Mouse (Mus musculus): Measurements from ENCODE around the gene Gnl1. TPM values are rescaled to one million over a fixed set of nuclear protein-coding genes. Genes with fewer than 3 reads are reported as not detected.

The Gnl1 gene
- total and polyA plus RNA-seq, 3 experiments = 15.9 to 33.4 (median 24.3) TPM

- Histone ChIP-seq H3K27me3 (replicated peaks) (no peaks in the 10 kb centered on the region), H3K9ac (ENCODE audit: insufficient read depth, low read depth) (peak overlapping the region; percentile 28; the same call in 1 of the 2 replicates), H3K27ac (ENCODE audit: insufficient read depth, low read depth) (no peak overlapping the region), H3K4me2 (ENCODE audit: insufficient read depth, low read depth, poor library complexity, severe bottlenecking) (peak overlapping the region; percentile 94; the same call in 1 of the 2 replicates), H3K79me2 (replicated peaks; ENCODE audit: control insufficient read depth, extremely low read depth, insufficient read depth, poor library complexity, severe bottlenecking) (peaks cover 40% of the 10 kb centered on the region), H3K4me3 (replicated peaks in 1 of 3; ENCODE audit: low read depth in 2 of 3, low read length in 2 of 3, poor library complexity in 1 of 3) (peak overlapping the region in 1 of 3 experiments; percentile 36), H3K36me3 (replicated peaks in 1 of 2; ENCODE audit: control insufficient read depth in 1 of 2, insufficient read depth in 1 of 2, low read length in 1 of 2) (peaks cover 0 to under 1% of the 10 kb centered on the region in 2 experiments), H3K4me1 (ENCODE audit: control insufficient read depth in 1 of 2, insufficient read depth in 2 of 2) (peaks cover 7 to 29% of the 10 kb centered on the region in 2 experiments; a peak in 2 of 4 replicates), H3K9me3 (replicated peaks; ENCODE audit: low read length) (peaks cover under 1% of the 10 kb centered on the region)
- dilution Hi-C loops (cut with MboI; ENCODE audit: extremely low pct_ligation_motif_present, extremely low pct_unique_long_range_greater_than_20kb, low sequenced_read_pairs) = no loop called here
- TF ChIP-seq CTCF (conservative IDR thresholded peaks at IDR 0.05 in 1 of 2, IDR thresholded peaks at IDR 0.05 in 1 of 2; ENCODE audit: low read depth in 2 of 2, low read length in 2 of 2) = peak; percentile 92 to 93
- TF ChIP-seq MAX (IDR thresholded peaks at IDR 0.05; ENCODE audit: low read length) = no peak
- peak; percentile 83 for TF ChIP-seq RAD21 (IDR thresholded peaks at IDR 0.05; ENCODE audit: low read depth, low read length)
- TF ChIP-seq E2F4 (IDR thresholded peaks at IDR 0.05; ENCODE audit: insufficient replicate concordance, low read depth, low read length) = no peak
- peak; percentile 15; the same call in 1 of the 2 replicates for TF ChIP-seq MXI1 (IDR thresholded peaks at IDR 0.05; ENCODE audit: low read depth, low read length)
- no peak; the same call in 1 of the 2 replicates for TF ChIP-seq ELF1 (IDR thresholded peaks at IDR 0.05; ENCODE audit: low read depth, low read length)
- no peak for TF ChIP-seq EP300 (IDR thresholded peaks at IDR 0.05; ENCODE audit: low read length)
- no peak for TF ChIP-seq ZMIZ1 (IDR thresholded peaks at IDR 0.05; ENCODE audit: low read depth, low read length)
- no peak for TF ChIP-seq TBP (conservative IDR thresholded peaks at IDR 0.05; ENCODE audit: low read depth, low read length)
- peak; percentile 48; the same call in 1 of the 2 replicates for TF ChIP-seq BHLHE40 (IDR thresholded peaks at IDR 0.05; ENCODE audit: low read depth, low read length)
- peak; percentile 50; the same call in 1 of the 2 replicates for TF ChIP-seq IRF4 (IDR thresholded peaks at IDR 0.05; ENCODE audit: low read depth, low read length)
- no peak for TF ChIP-seq MAZ (IDR thresholded peaks at IDR 0.05; ENCODE audit: low read depth, low read length)
- TF ChIP-seq NELFE (IDR thresholded peaks at IDR 0.05; ENCODE audit: low read depth, low read length) = no peak; the same call in 1 of the 2 replicates
- TF ChIP-seq CHD1 (IDR thresholded peaks at IDR 0.05; ENCODE audit: low read depth, low read length) = no peak
- no peak for TF ChIP-seq SIN3A (IDR thresholded peaks at IDR 0.05; ENCODE audit: low read length)
- peak; percentile 96 for TF ChIP-seq SMC3 (IDR thresholded peaks at IDR 0.05; ENCODE audit: low read depth, low read length)
- no peak for TF ChIP-seq RCOR1 (conservative IDR thresholded peaks at IDR 0.05; ENCODE audit: low read depth, low read length)
- no peak for TF ChIP-seq PAX5 (IDR thresholded peaks at IDR 0.05; ENCODE audit: low read length)
- TF ChIP-seq MEF2A (IDR thresholded peaks at IDR 0.05; ENCODE audit: borderline replicate concordance, low read depth, low read length) = peak; percentile 60; the same call in 1 of the 2 replicates
- TF ChIP-seq ETS1 (conservative IDR thresholded peaks at IDR 0.05; ENCODE audit: low read depth, low read length) = no peak; the same call in 1 of the 2 replicates
- peak; percentile 86 for TF ChIP-seq ZC3H11A (IDR thresholded peaks at IDR 0.05; ENCODE audit: low read depth, low read length)
- TF ChIP-seq MYC (IDR thresholded peaks at IDR 0.05; ENCODE audit: low read depth, low read length) = 0 out of 2 replicates have a peak, but pooled peaks have one; percentile 23
- TF ChIP-seq POLR2A (IDR thresholded peaks at IDR 0.05; ENCODE audit: low read depth, low read length) = peak; percentile 26; the same call in 1 of the 2 replicates
- TF ChIP-seq UBTF (IDR thresholded peaks at IDR 0.05; ENCODE audit: low read depth, low read length) = no peak
- TF ChIP-seq GABPA (IDR thresholded peaks at IDR 0.05; ENCODE audit: insufficient replicate concordance, low read depth, low read length) = no peak
- TF ChIP-seq NRF1 (IDR thresholded peaks at IDR 0.05; ENCODE audit: low read depth, low read length) = no peak
- in situ Hi-C loops (cut with MboI; ENCODE audit: low pct_ligation_motif_present, low pct_unique_long_range_greater_than_20kb, low sequenced_read_pairs) = no loop called here
- DNase-seq (ENCODE audit: extremely low read depth) = peak; percentile 99
Measured at GRCm38 (mm10) chr17:35996949-35997348, 17.3 kb downstream of the Gnl1 start.
